Mouse (Mus musculus) hindbrain, embryonic 10.5 days (tissue): Measurements from ENCODE around the gene 1600012H06Rik. TPM values are rescaled to one million over a fixed set of nuclear protein-coding genes. Genes with fewer than 3 reads are reported as not detected.
A peak's percentile ranks its signal among the peaks of the same experiment; 100 is the strongest.
"Not testable (repeated sequence)": the region's sequence is repeated elsewhere in the genome, so short reads cannot be mapped to it uniquely, and the experiment has no call there.

Experiments used
- DNase-seq: peaks from one replicate; pipeline ENCODE4 v3.0.0-alpha.2; 2017; ENCODE audit warnings: low spot score
- H3K27ac ChIP-seq: fragments of 300-500 bp; sonication (generic); 2 replicates; pipeline ENCODE4 v1.5.1; 2016; ENCODE audit warnings: mild to moderate bottlenecking, moderate library complexity
- H3K27me3 ChIP-seq: fragments of 300-500 bp; sonication (generic); 2 replicates; pipeline ENCODE4 v1.6.1; 2016; ENCODE audit warnings: mild to moderate bottlenecking; ENCODE audit not compliant: poor library complexity, insufficient read depth, severe bottlenecking
- H3K36me3 ChIP-seq: fragments of 300-500 bp; sonication (generic); 2 replicates; pipeline ENCODE4 v1.6.1; 2016; ENCODE audit warnings: mild to moderate bottlenecking, moderate library complexity
- H3K4me1 ChIP-seq: fragments of 300-500 bp; sonication (generic); replicated peaks from 2 replicates; pipeline ENCODE4 v1.6.1; 2016; ENCODE audit warnings: mild to moderate bottlenecking
- H3K4me3 ChIP-seq: fragments of 300-500 bp; sonication (generic); 2 replicates; pipeline ENCODE4 v1.5.1; 2016; ENCODE audit warnings: mild to moderate bottlenecking, moderate library complexity
- H3K9me3 ChIP-seq: fragments of 300-500 bp; sonication (generic); 2 replicates; pipeline ENCODE4 v1.6.1; 2016; ENCODE audit warnings: mild to moderate bottlenecking, moderate library complexity
- WGBS: fragments of 180-500 bp; shearing (Covaris S2); methylation state at CpG from one replicate; pipeline ENCODE4 v1.1.7; 2016; 5-methylcytosine and 5-hydroxymethylcytosine counted together
- polyA plus RNA-seq: library from polyadenylated mRNA; unstranded; fragments of >200 nt; fragmentation: Nextera tagmentation; extraction: Ambion mirVana; gene quantifications from 2 replicates; pipeline ENCODE4 v1.2.1, GENCODE M21; 2016

Gene 1600012H06Rik
- polyA plus RNA-seq, 1 experiment from 2014 or later = 28.1 TPM

- DNase-seq = no peak
- Histone ChIP-seq H3K27ac (no peak overlapping the region), H3K9me3 (no peaks in the 10 kb centered on the region), H3K4me3 (no peak overlapping the region), H3K36me3 (no peaks in the 10 kb centered on the region), H3K4me1 (no peaks in the 10 kb centered on the region), H3K27me3 (no peaks in the 10 kb centered on the region)
- 91% methylated on average over 8 of the region's 8 CpGs for WGBS
These were observed 25.1 kb upstream of the 1600012H06Rik start for GRCm38 (mm10) chr17:14917866-14918265.

- H3K36me3 ChIP-seq = no peaks in the 10 kb centered on the region
- DNase-seq = no peak
- H3K4me3 ChIP-seq = no peak overlapping the region
- no peaks in the 10 kb centered on the region for H3K4me1 ChIP-seq
- no peaks in the 10 kb centered on the region for H3K9me3 ChIP-seq
- WGBS = 70% methylated on average over 6 of the region's 6 CpGs
- no peak overlapping the region for H3K27ac ChIP-seq
- H3K27me3 ChIP-seq = no peaks in the 10 kb centered on the region
These were observed 21.4 kb upstream of the 1600012H06Rik start for GRCm38 (mm10) chr17:14921582-14921981.

- Histone ChIP-seq H3K4me3 (no peak overlapping the region), H3K9me3 (no peaks in the 10 kb centered on the region), H3K36me3 (no peaks in the 10 kb centered on the region), H3K27me3 (no peaks in the 10 kb centered on the region), H3K27ac (no peak overlapping the region), H3K4me1 (no peaks in the 10 kb centered on the region)
- WGBS = 86% methylated on average over 8 of the region's 8 CpGs
- DNase-seq = no peak
These were observed 15.3 kb upstream of the 1600012H06Rik start for GRCm38 (mm10) chr17:14927644-14928218.

GRCm38 (mm10) chr17:14928631-14929030 is 14.4 kb upstream of the 1600012H06Rik start:
- no peak for DNase-seq
- 80% methylated on average over 5 of the region's 5 CpGs for WGBS
- H3K27ac ChIP-seq = no peak overlapping the region
- no peaks in the 10 kb centered on the region for H3K4me1 ChIP-seq
- H3K27me3 ChIP-seq = no peaks in the 10 kb centered on the region
- H3K9me3 ChIP-seq = no peaks in the 10 kb centered on the region
- no peak overlapping the region for H3K4me3 ChIP-seq
- no peaks in the 10 kb centered on the region for H3K36me3 ChIP-seq

- no peaks in the 10 kb centered on the region for H3K27me3 ChIP-seq
- H3K27ac ChIP-seq = no peak overlapping the region
- 90% methylated on average over 7 of the region's 7 CpGs for WGBS
- H3K36me3 ChIP-seq = no peaks in the 10 kb centered on the region
- no peaks in the 10 kb centered on the region for H3K9me3 ChIP-seq
- DNase-seq = no peak
- H3K4me1 ChIP-seq = no peaks in the 10 kb centered on the region
- no peak overlapping the region for H3K4me3 ChIP-seq
These were observed 12.3 kb upstream of the 1600012H06Rik start for GRCm38 (mm10) chr17:14930697-14931096.

GRCm38 (mm10) chr17:14931469-14931868 is 11.5 kb upstream of the 1600012H06Rik start:
- H3K27ac ChIP-seq = no peak overlapping the region
- WGBS = 84% methylated on average over 5 of the region's 5 CpGs

GRCm38 (mm10) chr17:14935280-14935679 is 7.7 kb upstream of the 1600012H06Rik start:
- not testable (repeated sequence) for H3K4me1 ChIP-seq, DNase-seq, H3K9me3 ChIP-seq, H3K27me3 ChIP-seq, H3K27ac ChIP-seq, H3K36me3 ChIP-seq, H3K4me3 ChIP-seq
- 84% methylated on average over 14 of the region's 14 CpGs for WGBS

More at GRCm38 (mm10) chr17:14931469-14931868, 11.5 kb upstream of the 1600012H06Rik start:
- no peaks in the 10 kb centered on the region for H3K9me3 ChIP-seq
- no peaks in the 10 kb centered on the region for H3K36me3 ChIP-seq
- no peak for DNase-seq
- H3K4me1 ChIP-seq = no peaks in the 10 kb centered on the region
- H3K27me3 ChIP-seq = no peaks in the 10 kb centered on the region
- no peak overlapping the region for H3K4me3 ChIP-seq

GRCm38 (mm10) chr17:14935841-14936605 is 7.0 kb upstream of the 1600012H06Rik start:
- Histone ChIP-seq H3K9me3 (no peaks in the 10 kb centered on the region), H3K27ac (no peak overlapping the region), H3K36me3 (no peaks in the 10 kb centered on the region), H3K4me1 (no peaks in the 10 kb centered on the region), H3K27me3 (no peaks in the 10 kb centered on the region), H3K4me3 (no peak overlapping the region)
- no peak for DNase-seq
- 78% methylated on average over 5 of the region's 5 CpGs for WGBS

GRCm38 (mm10) chr17:14942181-14942580 is 803 bp upstream of the 1600012H06Rik start:
- H3K27me3 ChIP-seq, H3K9me3 ChIP-seq, DNase-seq: not testable (repeated sequence)
- Histone ChIP-seq H3K36me3 (peaks cover 25% of the 10 kb centered on the region), H3K4me1 (peaks cover 31% of the 10 kb centered on the region), H3K27ac (peak overlapping the region; percentile 91), H3K4me3 (peak overlapping the region; percentile 99)
- 66% methylated on average over 6 of the region's 6 CpGs for WGBS

GRCm38 (mm10) chr17:14943729-14944059 is 710 bp downstream of the 1600012H06Rik start:
- 22% methylated on average over 16 of the region's 16 CpGs for WGBS
- Histone ChIP-seq H3K4me1 (peaks cover 31% of the 10 kb centered on the region), H3K4me3 (peak overlapping the region; percentile 99), H3K36me3 (peaks cover 30% of the 10 kb centered on the region), H3K27ac (peak overlapping the region; percentile 91), H3K9me3 (no peaks in the 10 kb centered on the region), H3K27me3 (no peaks in the 10 kb centered on the region)
- no peak for DNase-seq

- no peak for DNase-seq
- no peaks in the 10 kb centered on the region for H3K27me3 ChIP-seq
- 88% methylated on average over 1 of the region's 1 CpGs for whole genome bisulfite sequencing
- no peak overlapping the region for H3K27ac ChIP-seq
- H3K4me1 ChIP-seq = peaks cover 31% of the 10 kb centered on the region
- peaks cover 35% of the 10 kb centered on the region for H3K36me3 ChIP-seq
- no peaks in the 10 kb centered on the region for H3K9me3 ChIP-seq
- H3K4me3 ChIP-seq = peak overlapping the region; percentile 99
These were observed 1.6 kb downstream of the 1600012H06Rik start for GRCm38 (mm10) chr17:14944551-14944950.

- no peaks in the 10 kb centered on the region for H3K9me3 ChIP-seq
- 88% methylated on average over 7 of the region's 7 CpGs for WGBS
- no peaks in the 10 kb centered on the region for H3K27me3 ChIP-seq
- H3K4me1 ChIP-seq = peaks cover 11% of the 10 kb centered on the region
- no peak overlapping the region for H3K27ac ChIP-seq
- no peak overlapping the region for H3K4me3 ChIP-seq
- DNase-seq = no peak
- H3K36me3 ChIP-seq = peaks cover 80% of the 10 kb centered on the region
These were observed 6.3 kb downstream of the 1600012H06Rik start for GRCm38 (mm10) chr17:14949161-14949827.

GRCm38 (mm10) chr17:14953452-14953851 is 10.5 kb downstream of the 1600012H06Rik start:
- Histone ChIP-seq H3K36me3 (peaks cover 65% of the 10 kb centered on the region), H3K4me3 (no peak overlapping the region), H3K4me1 (no peaks in the 10 kb centered on the region), H3K27me3 (no peaks in the 10 kb centered on the region), H3K27ac (no peak overlapping the region), H3K9me3 (no peaks in the 10 kb centered on the region)
- 94% methylated on average over 8 of the region's 8 CpGs for WGBS
- no peak for DNase-seq
